Mouse (Mus musculus) megakaryocyte, embryonic 14.5 days (primary cell): ENCODE results near the gene Plxdc1.

ENCODE experiments used
- FLI1 ChIP-seq: IDR thresholded peaks from 2 replicates; pipeline ENCODE4 v1.6.1; 2012; ENCODE audit warnings: low read length, inconsistent platforms, mixed read lengths
- GATA1 ChIP-seq: IDR thresholded peaks from 3 replicates; pipeline ENCODE4 v1.6.1; 2012; ENCODE audit warnings: mixed read lengths, low read length, inconsistent platforms, borderline replicate concordance

DNA sequence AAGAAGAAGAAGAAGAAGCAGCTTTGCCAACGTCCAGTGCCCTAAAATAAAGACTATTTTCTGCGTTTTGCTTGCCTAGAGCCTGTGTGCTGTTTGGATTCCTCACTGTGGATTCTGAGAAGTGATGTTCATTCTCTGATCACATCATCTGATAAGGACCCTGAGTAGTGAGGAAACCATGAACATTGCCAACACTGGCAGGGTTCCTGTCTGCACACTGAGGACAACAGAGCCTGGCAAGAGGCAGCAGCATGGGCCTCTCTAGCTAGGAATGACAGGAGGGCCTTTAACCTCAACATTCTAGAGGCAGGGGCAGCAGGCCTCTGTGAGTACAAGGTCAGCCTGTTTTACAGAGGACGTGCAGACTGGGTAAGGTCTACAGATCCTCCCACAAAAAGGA is 38.3 kb upstream of the Plxdc1 start:
- no peak for TF ChIP-seq GATA1
- no peak for TF ChIP-seq FLI1
